Mouse (Mus musculus) cerebellum, adult 2 months (tissue): ENCODE results near the gene Zfp488.

Experiments
- CTCF ChIP-seq: fragments of 200-500 bp; IDR thresholded peaks from 2 replicates; pipeline ENCODE4 v1.5.1; 2011; ENCODE audit warnings: low read depth, mild to moderate bottlenecking, control low read depth, low read length, moderate library complexity, borderline replicate concordance; ENCODE audit not compliant: insufficient read depth
- POLR2A ChIP-seq: fragments of 200-500 bp; IDR thresholded peaks from 2 replicates; pipeline ENCODE4 v1.6.1; 2011; ENCODE audit warnings: low read length, control low read depth, borderline replicate concordance; ENCODE audit not compliant: insufficient read depth

DNA sequence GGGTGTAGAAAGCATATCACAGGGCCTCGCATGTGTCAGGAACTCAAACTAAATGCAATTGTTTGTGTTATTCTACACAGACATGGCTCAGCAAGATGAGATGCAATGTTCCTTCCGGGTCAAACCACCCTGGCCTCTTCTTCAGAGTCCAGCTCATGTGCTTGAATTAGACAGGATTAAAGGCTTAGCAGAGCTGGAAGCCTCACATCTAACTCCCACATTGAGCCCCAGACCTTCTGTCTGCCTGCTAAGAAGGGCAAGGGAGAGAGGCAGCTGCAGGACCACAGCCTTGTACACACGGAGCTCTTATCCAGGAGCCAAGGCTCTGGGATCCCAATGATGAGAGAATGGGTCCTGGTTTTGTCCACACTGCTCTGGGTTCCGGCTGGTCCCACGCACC is 24.8 kb downstream of the Zfp488 start, which contains the start of gene Rbp3:
- TF ChIP-seq POLR2A (no peak), CTCF (no peak)
